Mouse (Mus musculus) spleen, embryonic (tissue): ENCODE measurements at regions not wholly inside any gene's neighbourhood (a gene's known extent, or its start where the extent isn't known, plus 50 kb on each side); places are given as distances from the start of the nearest gene placed in this dataset.
"Not testable (repeated sequence)": the region's sequence is repeated elsewhere in the genome, so short reads cannot be mapped to it uniquely, and the experiment has no call there.

ENCODE experiments used
- CTCF ChIA-PET: fragments of 350-600 bp; sonication (Branson Sonifier 250); formaldehyde crosslinking; loops from one replicate; lab custom pipeline; 2022; lab: Charles Lee

- CTCF ChIA-PET, result no interaction called here
Measured at GRCm38 (mm10) chr9:25655767-25656513, 174.6 kb downstream of the Eepd1 start.

GRCm38 (mm10) chr9:25656534-25656933 is 175.2 kb downstream of the Eepd1 start:
- CTCF ChIA-PET, result no interaction called here

GRCm38 (mm10) chr9:25683635-25684333 is 202.4 kb downstream of the Eepd1 start:
- CTCF ChIA-PET, result no interaction called here

GRCm38 (mm10) chr9:25693632-25694031 is 212.3 kb downstream of the Eepd1 start:
- CTCF ChIA-PET, result no interaction called here

GRCm38 (mm10) chr9:25695018-25695417 is 213.7 kb downstream of the Eepd1 start:
- CTCF ChIA-PET, result no interaction called here

GRCm38 (mm10) chr9:25713636-25714035 is 232.3 kb downstream of the Eepd1 start:
- CTCF ChIA-PET, result no interaction called here

- CTCF ChIA-PET, result no interaction called here
Measured at GRCm38 (mm10) chr9:25744162-25744561, 262.8 kb downstream of the Eepd1 start.

GRCm38 (mm10) chr9:25751138-25751537 is 269.8 kb downstream of the Eepd1 start:
- CTCF ChIA-PET, result no interaction called here

- CTCF ChIA-PET, result no interaction called here
Measured at GRCm38 (mm10) chr9:25773899-25774298, 292.6 kb downstream of the Eepd1 start.

GRCm38 (mm10) chr9:25782631-25783030 is 301.3 kb downstream of the Eepd1 start:
- CTCF ChIA-PET, result no interaction called here

- CTCF ChIA-PET, result no interaction called here
Measured at GRCm38 (mm10) chr9:25795142-25795910, 314.0 kb downstream of the Eepd1 start.

GRCm38 (mm10) chr9:25809562-25809961 is 328.2 kb downstream of the Eepd1 start:
- CTCF ChIA-PET, result no interaction called here

- CTCF ChIA-PET, result no interaction called here
Measured at GRCm38 (mm10) chr9:25833295-25833694, 351.9 kb downstream of the Eepd1 start.

- CTCF ChIA-PET, result interaction anchor here (1.0 kb wide), 1 partner anchor 631 kb away, joined by 4 read pairs; no protein-coding TSS in a partner anchor
Measured at GRCm38 (mm10) chr9:25849914-25850313, 368.6 kb downstream of the Eepd1 start.

- CTCF ChIA-PET, result not testable (repeated sequence)
Measured at GRCm38 (mm10) chr9:25850608-25851007, 369.3 kb downstream of the Eepd1 start.

- CTCF ChIA-PET, result no interaction called here
Measured at GRCm38 (mm10) chr9:25854545-25854944, 373.2 kb downstream of the Eepd1 start.

GRCm38 (mm10) chr9:25870260-25870659 is 388.9 kb downstream of the Eepd1 start:
- CTCF ChIA-PET, result no interaction called here

- CTCF ChIA-PET, result no interaction called here
Measured at GRCm38 (mm10) chr9:25896333-25896905, 415.1 kb downstream of the Eepd1 start.
